Mouse (Mus musculus) liver, embryonic 12.5 days (tissue): ENCODE measurements around the gene Gm15737. TPM values are rescaled to one million over a fixed set of nuclear protein-coding genes. Genes with fewer than 3 reads are reported as not detected.

Experiments
- ATAC-seq: fragments of 200-750 bp; cut with Nextera tagmentation; 2 replicates; pipeline ENCODE4 v1.8.0; 2017; ENCODE audit warnings: moderate number of reproducible peaks, mild to moderate bottlenecking, moderate library complexity
- H3K27ac ChIP-seq: fragments of 300-500 bp; sonication (generic); 2 replicates; pipeline ENCODE4 v1.5.1; 2016; ENCODE audit warnings: mild to moderate bottlenecking
- H3K27me3 ChIP-seq: fragments of 300-500 bp; sonication (generic); replicated peaks from 2 replicates; pipeline ENCODE4 v1.6.1; 2016; ENCODE audit warnings: mild to moderate bottlenecking, moderate library complexity
- H3K36me3 ChIP-seq: fragments of 300-500 bp; sonication (generic); 2 replicates; pipeline ENCODE4 v1.6.1; 2016; ENCODE audit warnings: mild to moderate bottlenecking, moderate library complexity
- H3K4me1 ChIP-seq: fragments of 300-500 bp; sonication (generic); 2 replicates; pipeline ENCODE4 v1.6.1; 2016
- H3K4me2 ChIP-seq: fragments of 300-500 bp; sonication (generic); 2 replicates; pipeline ENCODE4 v1.6.1; 2016; ENCODE audit warnings: mild to moderate bottlenecking, moderate library complexity
- H3K4me3 ChIP-seq: fragments of 300-500 bp; sonication (generic); 2 replicates; pipeline ENCODE4 v1.5.1; 2016; ENCODE audit warnings: mild to moderate bottlenecking, moderate library complexity
- H3K9ac ChIP-seq: fragments of 300-500 bp; sonication (generic); 2 replicates; pipeline ENCODE4 v1.6.1; 2016; ENCODE audit warnings: mild to moderate bottlenecking, moderate library complexity
- H3K9me3 ChIP-seq: fragments of 300-500 bp; sonication (generic); replicated peaks from 2 replicates; pipeline ENCODE4 v1.6.1; 2016; ENCODE audit warnings: mild to moderate bottlenecking, moderate library complexity
- WGBS: fragments of 180-500 bp; shearing (Covaris S2); methylation state at CpG from one replicate; pipeline ENCODE4 v1.1.7; 2016; ENCODE audit not compliant: insufficient replicate concordance; 5-methylcytosine and 5-hydroxymethylcytosine counted together
- polyA plus RNA-seq: library from polyadenylated mRNA; unstranded; fragments of >200 nt; fragmentation: Nextera tagmentation; extraction: Ambion mirVana; gene quantifications from 2 replicates; pipeline ENCODE4 v1.2.1, GENCODE M21; 2016

The Gm15737 gene
- polyA plus RNA-seq, 1 experiment from 2014 or later: not detected

DNA sequence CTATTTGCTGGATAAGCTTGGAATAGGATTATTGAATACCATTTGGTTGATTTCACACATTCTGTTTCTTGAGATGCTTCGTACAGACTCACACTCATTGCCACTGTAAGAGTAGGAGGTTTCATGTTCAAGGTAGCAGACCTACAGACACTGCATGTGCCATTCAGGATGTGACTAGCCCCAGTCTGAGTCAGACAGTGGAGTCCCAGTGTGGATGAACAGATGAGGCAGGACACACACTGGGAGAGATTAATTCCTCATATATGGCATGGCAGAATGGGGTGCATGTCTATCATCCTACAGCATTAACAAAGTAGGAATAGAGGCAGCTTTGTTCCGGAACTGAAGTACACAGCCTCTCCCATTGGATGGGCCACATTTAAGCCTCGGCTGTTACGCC, 8.1 kb downstream of the Gm15737 start:
- Histone ChIP-seq H3K4me1 (peaks cover 3% of the 10 kb centered on the region; the same call in 1 of the 2 replicates), H3K9ac (no peak overlapping the region), H3K27ac (no peak overlapping the region), H3K27me3 (no peaks in the 10 kb centered on the region), H3K4me2 (no peak overlapping the region), H3K4me3 (no peak overlapping the region), H3K9me3 (no peaks in the 10 kb centered on the region), H3K36me3 (no peaks in the 10 kb centered on the region)
- no peak for ATAC-seq
- WGBS: 81% methylated on average over 4 of the region's 4 CpGs

DNA sequence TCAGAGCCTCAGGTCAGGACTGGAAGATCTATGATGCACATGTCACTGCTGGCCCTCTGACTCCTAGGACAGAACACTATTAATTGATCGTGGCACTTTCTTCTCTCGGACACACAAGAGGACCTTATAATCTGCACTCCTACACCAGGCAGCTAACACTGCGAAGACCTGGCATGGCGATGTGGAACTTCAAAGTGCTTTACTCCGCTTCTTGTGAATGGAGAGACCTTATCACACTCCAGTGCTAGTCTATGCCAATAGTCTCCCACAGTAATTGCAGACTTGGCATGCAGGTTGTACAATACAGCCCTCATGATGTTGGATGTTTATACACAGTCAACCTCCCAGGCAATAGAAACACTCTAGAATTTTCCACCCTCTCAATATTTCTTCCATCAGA, 9.6 kb downstream of the Gm15737 start:
- H3K27me3 ChIP-seq: no peaks in the 10 kb centered on the region
- ATAC-seq: no peak
- H3K9me3 ChIP-seq: no peaks in the 10 kb centered on the region
- no peak overlapping the region for H3K4me2 ChIP-seq
- H3K36me3 ChIP-seq: no peaks in the 10 kb centered on the region
- no peak overlapping the region for H3K9ac ChIP-seq
- no peak overlapping the region for H3K27ac ChIP-seq
- 74% methylated on average over 5 of the region's 5 CpGs for WGBS
- peaks cover 3% of the 10 kb centered on the region; the same call in 1 of the 2 replicates for H3K4me1 ChIP-seq
- no peak overlapping the region for H3K4me3 ChIP-seq

DNA sequence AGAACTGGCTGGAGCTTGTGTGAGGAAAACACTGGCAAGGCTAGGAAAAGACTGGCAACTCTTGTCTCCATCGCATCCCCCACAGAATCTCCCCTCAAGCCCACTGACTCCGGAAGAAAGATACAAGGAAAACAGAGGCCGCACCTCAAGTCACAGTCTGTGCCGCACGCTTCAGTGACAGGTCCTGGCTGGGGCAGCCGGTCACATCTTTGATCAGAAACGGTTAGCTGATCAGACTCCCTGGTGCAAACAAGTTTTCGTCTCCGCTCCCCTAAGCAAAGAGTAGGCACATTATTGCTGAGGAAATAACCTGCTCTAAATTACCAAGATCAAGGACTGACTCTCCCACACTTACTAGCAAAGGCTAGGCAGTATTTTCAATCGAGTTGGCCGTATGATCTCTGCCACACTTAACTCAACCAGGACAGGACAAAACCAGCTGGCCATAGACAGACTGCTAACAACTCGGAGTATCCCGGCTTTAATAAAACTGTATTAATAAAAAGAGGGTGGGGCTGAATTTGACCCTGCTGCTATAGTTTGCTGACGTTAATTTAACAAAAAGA, 10.6 kb downstream of the Gm15737 start:
- Histone ChIP-seq H3K4me1 (peaks cover 3% of the 10 kb centered on the region; the same call in 1 of the 2 replicates), H3K4me2 (no peak overlapping the region), H3K27ac (no peak overlapping the region), H3K36me3 (no peaks in the 10 kb centered on the region), H3K9me3 (no peaks in the 10 kb centered on the region), H3K4me3 (no peak overlapping the region), H3K27me3 (no peaks in the 10 kb centered on the region), H3K9ac (no peak overlapping the region)
- WGBS: 80% methylated on average over 14 of the region's 14 CpGs
- ATAC-seq: no peak

DNA sequence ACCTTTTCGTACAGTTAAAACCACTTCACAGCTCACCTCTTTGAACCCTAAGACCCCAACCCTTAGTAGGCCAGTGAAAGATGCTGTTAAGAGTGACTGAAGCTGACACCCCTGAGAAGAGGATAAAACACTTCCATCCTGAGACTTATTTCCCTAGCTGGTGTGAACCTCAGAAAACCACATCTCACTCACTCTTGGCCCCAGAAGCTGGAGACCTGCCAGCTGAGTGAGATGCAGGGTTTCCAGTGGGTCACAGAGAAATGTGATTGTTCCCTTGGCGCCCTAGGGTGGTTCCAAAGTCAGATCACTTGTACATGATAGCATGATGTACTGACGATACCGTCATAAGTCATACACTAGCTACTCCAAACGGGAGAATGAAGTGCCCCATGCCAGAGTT, 13.3 kb downstream of the Gm15737 start:
- no peak for ATAC-seq
- no peaks in the 10 kb centered on the region for H3K36me3 ChIP-seq
- no peak overlapping the region for H3K4me2 ChIP-seq
- no peaks in the 10 kb centered on the region for H3K27me3 ChIP-seq
- no peak overlapping the region for H3K27ac ChIP-seq
- H3K9ac ChIP-seq: no peak overlapping the region
- 78% methylated on average over 5 of the region's 5 CpGs for WGBS
- H3K9me3 ChIP-seq: no peaks in the 10 kb centered on the region
- no peak overlapping the region for H3K4me3 ChIP-seq
- H3K4me1 ChIP-seq: no peaks in the 10 kb centered on the region

DNA sequence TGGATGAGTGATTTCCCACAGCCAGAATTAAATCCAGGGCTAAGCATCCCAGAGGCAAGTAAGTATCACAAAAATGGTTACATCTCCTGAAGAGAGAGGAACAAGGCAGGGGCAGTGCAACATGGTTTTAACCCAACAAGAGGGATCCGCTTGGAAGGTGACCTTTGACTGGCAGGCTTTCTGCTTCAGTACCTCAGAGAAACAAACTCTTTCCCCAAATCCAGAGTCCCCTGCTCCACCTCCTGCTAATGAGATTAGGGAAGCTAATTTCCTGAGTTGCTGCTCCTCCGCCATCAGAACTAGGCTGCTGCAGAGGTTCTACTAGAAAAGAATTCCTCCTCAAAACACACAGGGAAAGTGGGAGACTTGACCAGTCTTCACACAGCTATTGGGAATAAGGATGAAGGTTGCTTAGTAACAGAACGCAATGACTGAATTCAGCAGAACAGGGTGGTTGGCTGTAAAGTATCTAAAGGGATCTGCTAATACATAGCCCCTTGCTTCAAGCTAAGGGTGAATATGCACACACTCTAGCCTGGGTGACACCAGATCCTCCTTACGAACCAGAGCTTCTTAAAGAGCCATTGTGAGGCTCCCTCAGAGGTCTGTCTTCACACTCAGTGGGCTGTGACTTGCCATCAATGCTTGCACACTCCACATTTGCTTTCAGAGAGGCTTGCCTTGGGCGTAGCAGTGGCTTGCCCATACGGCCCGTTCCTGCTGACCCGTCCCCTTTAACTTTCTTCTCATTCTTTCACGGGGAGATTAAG, 14.2 kb downstream of the Gm15737 start:
- Histone ChIP-seq H3K4me1 (no peaks in the 10 kb centered on the region), H3K36me3 (no peaks in the 10 kb centered on the region), H3K27me3 (no peaks in the 10 kb centered on the region), H3K4me2 (no peak overlapping the region), H3K9me3 (no peaks in the 10 kb centered on the region), H3K4me3 (no peak overlapping the region), H3K9ac (no peak overlapping the region), H3K27ac (no peak overlapping the region)
- no peak for ATAC-seq
- WGBS: 52% methylated on average over 9 of the region's 9 CpGs

DNA sequence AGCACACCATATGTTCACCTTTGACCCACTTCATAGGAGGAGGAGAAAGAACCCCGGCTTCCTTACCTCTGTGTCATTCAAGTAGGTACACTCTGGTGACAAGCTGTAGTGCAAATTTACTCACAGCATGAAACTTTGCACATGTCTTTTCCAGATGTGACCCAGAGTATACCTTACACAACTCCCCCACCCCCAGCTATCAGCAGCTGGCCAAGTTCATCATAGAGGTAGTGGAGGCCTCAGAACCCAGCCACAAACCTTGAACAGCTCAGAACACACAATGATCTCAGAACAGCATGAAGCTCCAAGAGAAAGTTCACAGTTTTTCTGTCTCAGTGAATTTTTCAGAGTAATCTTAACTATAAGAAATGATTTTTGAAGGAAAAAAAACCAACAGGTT, 22.4 kb downstream of the Gm15737 start:
- Histone ChIP-seq H3K27ac (no peak overlapping the region), H3K36me3 (0 out of 2 replicates have a peak, but pooled peaks cover 2% of the 10 kb centered on the region), H3K4me2 (no peak overlapping the region), H3K9me3 (no peaks in the 10 kb centered on the region), H3K4me3 (no peak overlapping the region), H3K9ac (no peak overlapping the region), H3K27me3 (no peaks in the 10 kb centered on the region), H3K4me1 (no peaks in the 10 kb centered on the region)
- no peak for ATAC-seq
- WGBS: 45% methylated on average over 1 of the region's 1 CpGs

DNA sequence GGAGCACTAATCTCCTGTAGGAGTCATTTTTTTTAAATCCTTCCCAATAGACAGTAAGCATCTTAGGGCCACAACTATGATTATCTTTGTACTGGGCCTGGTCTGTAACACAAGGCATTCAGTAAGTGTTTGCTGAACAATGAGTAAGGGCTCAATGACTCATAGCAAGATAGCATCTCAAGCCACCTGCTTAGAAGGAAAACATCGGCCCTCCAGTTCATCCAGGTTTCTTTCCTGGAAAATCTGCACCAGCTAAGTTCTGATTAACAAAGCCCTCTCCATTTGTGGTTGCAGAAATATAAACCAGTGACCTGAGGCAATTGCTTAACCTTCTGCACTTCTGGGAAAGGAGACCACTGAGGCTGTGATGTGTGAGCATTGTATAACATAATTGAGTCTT, 34.9 kb downstream of the Gm15737 start:
- Histone ChIP-seq H3K4me2 (no peak overlapping the region), H3K9ac (no peak overlapping the region), H3K27me3 (no peaks in the 10 kb centered on the region), H3K4me3 (no peak overlapping the region), H3K4me1 (no peaks in the 10 kb centered on the region), H3K9me3 (no peaks in the 10 kb centered on the region), H3K27ac (no peak overlapping the region), H3K36me3 (peaks cover 7% of the 10 kb centered on the region; the same call in 1 of the 2 replicates)
- WGBS: 59% methylated on average over 1 of the region's 1 CpGs
- no peak for ATAC-seq

DNA sequence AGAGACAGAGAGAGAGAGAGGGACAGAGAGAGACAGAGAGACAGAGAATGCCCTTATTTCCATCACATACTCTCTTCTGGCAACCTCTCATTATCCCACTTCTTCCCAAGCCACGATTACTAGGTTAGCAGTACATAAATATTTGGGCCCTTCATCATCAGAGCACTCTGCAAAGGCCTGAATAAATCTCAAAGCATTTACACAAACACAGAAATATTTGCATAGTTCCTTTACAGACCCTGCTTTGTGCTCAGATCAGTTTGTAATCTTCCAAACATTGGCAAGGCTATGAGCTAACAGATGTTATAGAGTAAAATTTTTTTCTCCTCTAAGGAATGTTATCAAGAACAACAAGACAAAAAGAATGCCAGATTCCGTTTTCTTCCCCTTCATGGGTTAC, 35.3 kb downstream of the Gm15737 start:
- H3K9me3 ChIP-seq: no peaks in the 10 kb centered on the region
- H3K36me3 ChIP-seq: peaks cover 4% of the 10 kb centered on the region; the same call in 1 of the 2 replicates
- 48% methylated on average over 2 of the region's 2 CpGs for WGBS
- no peaks in the 10 kb centered on the region for H3K27me3 ChIP-seq
- no peak overlapping the region for H3K4me3 ChIP-seq
- H3K9ac ChIP-seq: no peak overlapping the region
- no peak for ATAC-seq
- no peak overlapping the region for H3K4me2 ChIP-seq
- no peak overlapping the region for H3K27ac ChIP-seq
- no peaks in the 10 kb centered on the region for H3K4me1 ChIP-seq

DNA sequence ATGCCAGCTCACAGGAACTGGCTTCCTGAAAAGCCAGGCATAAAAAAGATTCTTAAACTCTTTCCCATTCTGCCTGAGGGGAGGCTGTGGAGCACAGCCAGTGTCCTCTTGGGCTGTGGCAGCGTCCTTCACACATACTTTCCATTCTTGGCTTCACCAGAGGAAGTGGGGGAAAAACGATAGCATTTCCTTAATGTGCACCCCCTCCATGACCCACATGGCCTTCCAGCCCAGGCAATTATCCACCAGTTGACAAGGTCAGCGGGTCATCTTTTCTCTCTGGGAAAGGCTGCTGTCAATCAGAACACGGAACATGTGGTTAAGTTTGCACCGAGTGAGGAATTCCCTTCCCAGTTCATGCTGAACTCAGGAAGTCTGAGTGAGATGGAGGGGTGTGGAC, 36.8 kb downstream of the Gm15737 start:
- Histone ChIP-seq H3K9me3 (no peaks in the 10 kb centered on the region), H3K4me1 (no peaks in the 10 kb centered on the region), H3K36me3 (peaks cover 3% of the 10 kb centered on the region; the same call in 1 of the 2 replicates), H3K27ac (no peak overlapping the region), H3K4me2 (no peak overlapping the region), H3K4me3 (no peak overlapping the region), H3K27me3 (no peaks in the 10 kb centered on the region), H3K9ac (no peak overlapping the region)
- 11% methylated on average over 5 of the region's 5 CpGs for WGBS
- no peak for ATAC-seq

DNA sequence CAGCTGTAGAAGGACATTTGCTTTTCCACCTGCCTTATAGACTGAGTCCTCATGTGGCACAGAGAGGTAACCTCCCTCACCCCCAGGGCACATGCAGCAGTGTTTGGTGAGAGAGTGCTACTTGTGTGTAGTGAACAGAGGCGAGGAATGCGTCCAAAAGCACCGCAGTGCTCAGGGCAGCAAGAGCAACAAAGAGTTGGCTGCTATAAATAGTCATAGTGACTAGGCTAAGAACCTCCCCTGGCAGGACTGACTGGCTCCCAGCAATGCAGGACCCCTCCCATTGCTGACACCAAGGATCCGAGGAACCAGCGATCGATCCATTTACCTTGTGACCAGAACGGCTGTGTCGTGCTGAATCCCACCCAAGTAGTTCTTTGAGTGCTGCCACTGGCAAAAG, 40.2 kb downstream of the Gm15737 start:
- Histone ChIP-seq H3K27ac (no peak overlapping the region), H3K4me3 (no peak overlapping the region), H3K9ac (no peak overlapping the region), H3K36me3 (no peaks in the 10 kb centered on the region), H3K9me3 (no peaks in the 10 kb centered on the region), H3K27me3 (no peaks in the 10 kb centered on the region), H3K4me1 (no peaks in the 10 kb centered on the region), H3K4me2 (no peak overlapping the region)
- 61% methylated on average over 8 of the region's 8 CpGs for WGBS
- ATAC-seq: no peak

DNA sequence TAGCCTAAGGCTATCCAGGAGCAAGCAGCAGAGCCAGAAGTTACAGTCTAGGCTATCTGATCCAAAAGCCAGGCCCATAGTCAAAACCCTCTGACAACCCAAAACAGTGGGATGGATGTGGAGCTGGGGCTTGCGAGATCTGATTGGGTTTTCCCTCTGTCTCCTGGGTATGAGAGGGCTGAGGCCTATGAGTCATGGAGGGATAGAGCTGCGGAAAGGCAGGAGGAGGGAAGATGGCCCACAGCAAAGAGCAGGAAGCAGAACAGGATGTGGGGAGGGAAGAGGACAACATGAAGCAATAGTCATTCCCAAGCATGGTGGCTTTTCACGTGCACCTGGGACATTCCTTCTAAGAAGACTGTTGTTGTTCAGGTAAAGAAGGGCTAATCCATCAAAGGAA, 41.5 kb downstream of the Gm15737 start:
- Histone ChIP-seq H3K9me3 (no peaks in the 10 kb centered on the region), H3K27me3 (no peaks in the 10 kb centered on the region), H3K27ac (no peak overlapping the region), H3K4me1 (no peaks in the 10 kb centered on the region), H3K4me3 (no peak overlapping the region), H3K36me3 (no peaks in the 10 kb centered on the region), H3K9ac (no peak overlapping the region), H3K4me2 (no peak overlapping the region)
- ATAC-seq: no peak
- WGBS: 44% methylated on average over 3 of the region's 3 CpGs

DNA sequence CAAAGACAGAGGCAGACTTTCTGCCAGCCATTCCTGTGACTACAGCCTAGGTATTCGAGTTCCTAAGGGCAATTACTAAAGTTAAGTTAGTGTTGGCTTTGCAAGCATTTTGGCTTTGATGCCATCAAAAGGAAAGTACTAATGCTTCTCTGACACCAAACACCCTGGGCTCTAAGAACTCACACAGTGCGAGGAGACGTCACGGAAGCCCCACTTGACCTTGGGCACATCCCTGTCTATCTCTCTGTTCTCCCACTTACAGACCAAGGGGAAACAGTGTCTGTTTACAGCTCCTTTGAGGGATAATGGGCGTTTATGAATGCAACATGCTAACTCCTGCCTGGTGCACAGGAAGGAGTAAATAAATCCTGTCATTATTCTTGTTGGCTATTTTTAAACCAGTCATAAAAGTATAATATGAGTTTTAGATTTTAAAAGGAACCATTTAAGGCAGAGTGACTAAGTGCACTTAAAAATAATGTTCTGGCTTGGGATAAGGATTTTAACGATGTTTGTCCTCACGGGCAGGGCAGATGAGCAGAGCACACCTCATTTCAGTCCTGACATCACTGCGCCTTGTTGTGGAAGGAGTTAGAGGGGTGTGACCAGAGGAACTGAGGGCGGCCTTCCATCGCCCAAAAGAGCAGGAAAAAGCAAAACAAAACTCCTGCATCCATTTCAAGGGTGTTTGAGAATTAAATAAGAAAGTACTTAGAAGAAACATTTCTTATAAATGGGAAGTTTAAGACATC, 52.0 kb downstream of the Gm15737 start:
- H3K4me3 ChIP-seq: no peak overlapping the region
- H3K9ac ChIP-seq: no peak overlapping the region
- 57% methylated on average over 10 of the region's 10 CpGs for WGBS
- no peaks in the 10 kb centered on the region for H3K27me3 ChIP-seq
- no peak overlapping the region for H3K27ac ChIP-seq
- no peaks in the 10 kb centered on the region for H3K36me3 ChIP-seq
- H3K4me2 ChIP-seq: no peak overlapping the region
- H3K4me1 ChIP-seq: no peaks in the 10 kb centered on the region
- ATAC-seq: no peak
- H3K9me3 ChIP-seq: no peaks in the 10 kb centered on the region
